Mouse (Mus musculus) ES-Bruce4 (cell line): Measurements from ENCODE around the gene Eif6. TPM values are rescaled to one million over a fixed set of nuclear protein-coding genes. Genes with fewer than 3 reads are reported as not detected.

Source experiments
- H3K27ac ChIP-seq: 2 replicates; pipeline ENCODE4 v1.5.1; 2012; ENCODE audit warnings: low read length, inconsistent platforms; ENCODE audit not compliant: insufficient read depth
- H3K27me3 ChIP-seq: 2 replicates; pipeline ENCODE4 v1.6.1; 2012; ENCODE audit warnings: mild to moderate bottlenecking, low read length, inconsistent platforms; ENCODE audit not compliant: control insufficient read depth, poor library complexity, insufficient read depth, severe bottlenecking
- H3K36me3 ChIP-seq: 2 replicates; pipeline ENCODE4 v1.6.1; 2012; ENCODE audit warnings: inconsistent platforms, mild to moderate bottlenecking, low read length, moderate library complexity; ENCODE audit not compliant: control insufficient read depth, poor library complexity, insufficient read depth, severe bottlenecking
- H3K4me1 ChIP-seq: one replicate; pipeline ENCODE4 v1.8.1; 2011; ENCODE audit warnings: low read length; ENCODE audit not compliant: control insufficient read depth, insufficient read depth
- H3K4me3 ChIP-seq: 2 replicates; pipeline ENCODE4 v1.5.1; 2011; ENCODE audit warnings: low read depth, mild to moderate bottlenecking, low read length
- H3K9ac ChIP-seq: 2 replicates; pipeline ENCODE4 v1.6.1; 2012; ENCODE audit warnings: low read depth, mild to moderate bottlenecking, inconsistent platforms; ENCODE audit not compliant: poor library complexity, severe bottlenecking
- H3K9me3 ChIP-seq: replicated peaks from 2 replicates; pipeline ENCODE4 v1.6.1; 2012; ENCODE audit warnings: mild to moderate bottlenecking, low read length, inconsistent platforms; ENCODE audit not compliant: control insufficient read depth, poor library complexity, insufficient read depth, severe bottlenecking
- CTCF ChIP-seq: IDR thresholded peaks from one replicate; pipeline ENCODE4 v1.8.1; 2011; ENCODE audit warnings: low read depth, low read length
- EP300 ChIP-seq: IDR thresholded peaks from 2 replicates; pipeline ENCODE4 v1.6.1; 2011; ENCODE audit warnings: low read depth, low read length; ENCODE audit not compliant: insufficient read depth
- POLR2A ChIP-seq: IDR thresholded peaks from one replicate; pipeline ENCODE4 v1.8.1; 2011; ENCODE audit warnings: low read length; ENCODE audit not compliant: insufficient read depth
- polyA plus RNA-seq: library from polyadenylated mRNA; stranded (reverse); fragments of >200 nt; gene quantifications from 2 replicates; pipeline ENCODE4 v1.2.4, GENCODE M21; 2011; ENCODE audit warnings: low read depth; ENCODE audit not compliant: missing spikeins, insufficient read depth, insufficient read length

Eif6 gene
- polyA plus RNA-seq, 1 experiment: 92.4 TPM

GRCm38 (mm10) chr2:155863301-155863867, 36.7 kb upstream of the Eif6 start:
- no peak overlapping the region for H3K4me3 ChIP-seq
- no peak overlapping the region for H3K27ac ChIP-seq
- H3K9ac ChIP-seq: no peak overlapping the region
- no peaks in the 10 kb centered on the region for H3K27me3 ChIP-seq
- no peaks in the 10 kb centered on the region for H3K4me1 ChIP-seq
- TF ChIP-seq EP300 (no peak), CTCF (no peak), POLR2A (no peak)
- no peaks in the 10 kb centered on the region for H3K9me3 ChIP-seq
- H3K36me3 ChIP-seq: no peaks in the 10 kb centered on the region

- no peaks in the 10 kb centered on the region for H3K27me3 ChIP-seq
- H3K27ac ChIP-seq: no peak overlapping the region
- no peaks in the 10 kb centered on the region for H3K36me3 ChIP-seq
- no peak overlapping the region for H3K4me3 ChIP-seq
- no peak overlapping the region for H3K9ac ChIP-seq
- no peaks in the 10 kb centered on the region for H3K9me3 ChIP-seq
- no peaks in the 10 kb centered on the region for H3K4me1 ChIP-seq
- TF ChIP-seq EP300 (no peak), CTCF (no peak), POLR2A (no peak)
Observed at GRCm38 (mm10) chr2:155862573-155863300, 36.0 kb upstream of the Eif6 start.

GRCm38 (mm10) chr2:155861581-155861980, 34.9 kb upstream of the Eif6 start:
- Histone ChIP-seq H3K4me3 (no peak overlapping the region), H3K4me1 (no peaks in the 10 kb centered on the region), H3K27me3 (no peaks in the 10 kb centered on the region), H3K9ac (no peak overlapping the region), H3K36me3 (no peaks in the 10 kb centered on the region), H3K27ac (no peak overlapping the region), H3K9me3 (no peaks in the 10 kb centered on the region)
- TF ChIP-seq CTCF (no peak), POLR2A (no peak), EP300 (no peak)

GRCm38 (mm10) chr2:155860102-155860501, 33.4 kb upstream of the Eif6 start:
- Histone ChIP-seq H3K36me3 (no peaks in the 10 kb centered on the region), H3K27me3 (no peaks in the 10 kb centered on the region), H3K4me1 (no peaks in the 10 kb centered on the region), H3K27ac (no peak overlapping the region), H3K9ac (no peak overlapping the region), H3K4me3 (no peak overlapping the region), H3K9me3 (no peaks in the 10 kb centered on the region)
- TF ChIP-seq EP300 (no peak), CTCF (no peak), POLR2A (no peak)

- Histone ChIP-seq H3K36me3 (peaks cover 3% of the 10 kb centered on the region; the same call in 1 of the 2 replicates), H3K4me1 (peaks cover 4% of the 10 kb centered on the region), H3K9ac (no peak overlapping the region), H3K27me3 (no peaks in the 10 kb centered on the region), H3K27ac (no peak overlapping the region), H3K9me3 (no peaks in the 10 kb centered on the region), H3K4me3 (no peak overlapping the region)
- no peak for TF ChIP-seq POLR2A
- no peak for TF ChIP-seq CTCF
- no peak for TF ChIP-seq EP300
Observed at GRCm38 (mm10) chr2:155852536-155852935, 25.8 kb upstream of the Eif6 start.

GRCm38 (mm10) chr2:155850120-155850519, 23.4 kb upstream of the Eif6 start:
- H3K9ac ChIP-seq: no peak overlapping the region
- H3K27me3 ChIP-seq: no peaks in the 10 kb centered on the region
- no peak for TF ChIP-seq EP300
- no peak for TF ChIP-seq CTCF
- TF ChIP-seq POLR2A: no peak
- peaks cover 4% of the 10 kb centered on the region for H3K4me1 ChIP-seq
- H3K9me3 ChIP-seq: no peaks in the 10 kb centered on the region
- H3K36me3 ChIP-seq: peaks cover 3% of the 10 kb centered on the region
- no peak overlapping the region for H3K27ac ChIP-seq
- H3K4me3 ChIP-seq: no peak overlapping the region
